Mouse (Mus musculus): Measurements from ENCODE around the gene Casp9. TPM values are rescaled to one million over a fixed set of nuclear protein-coding genes. Genes with fewer than 3 reads are reported as not detected.

Gene Casp9
- total RNA-seq, 2 experiments from 2014 or later, result 2.4 TPM

DNA sequence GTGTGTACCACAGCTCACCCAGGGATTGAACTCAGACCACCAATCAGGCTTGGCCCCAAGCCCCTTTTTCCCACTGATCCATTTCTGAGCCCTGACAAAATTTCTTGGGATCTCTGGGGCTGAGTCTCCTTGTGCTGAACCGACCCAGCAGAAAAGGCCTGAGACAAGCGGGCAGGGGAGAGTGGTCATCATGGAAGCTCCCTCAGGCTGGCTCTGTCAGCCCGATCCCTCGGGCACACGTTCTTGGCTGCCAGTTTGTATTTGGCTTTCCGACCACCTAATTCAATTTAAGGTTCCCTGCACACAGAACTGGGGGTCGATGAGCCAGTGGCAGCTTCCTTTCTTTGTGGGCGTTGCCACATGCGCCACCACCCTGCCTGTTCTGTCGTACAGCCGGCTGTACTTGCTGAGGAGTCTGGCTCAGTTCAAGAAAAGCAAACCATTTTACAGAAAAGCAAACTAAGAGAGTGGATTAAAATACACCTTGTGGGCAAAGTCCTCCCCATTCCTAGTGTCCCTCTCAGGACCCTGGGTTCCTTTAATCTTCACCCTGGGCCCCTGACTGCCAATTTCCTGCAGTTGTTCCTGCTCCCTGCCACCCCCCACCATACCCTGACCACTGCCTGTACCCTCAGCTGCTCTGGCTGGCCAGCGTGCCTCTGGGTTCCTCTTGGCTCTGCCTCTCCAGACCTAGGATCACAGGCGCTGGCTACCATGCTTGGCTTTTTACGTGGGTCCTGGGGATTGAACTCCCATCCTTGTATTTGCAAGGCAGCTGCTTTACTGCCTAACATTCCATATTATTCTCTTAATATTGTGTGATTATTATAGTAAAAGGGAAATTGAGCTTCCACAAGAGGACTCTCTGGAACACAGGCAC, 23.6 kb downstream of the Casp9 start:
- DNase-seq (ENCODE audit: low spot score), result no peak

DNA sequence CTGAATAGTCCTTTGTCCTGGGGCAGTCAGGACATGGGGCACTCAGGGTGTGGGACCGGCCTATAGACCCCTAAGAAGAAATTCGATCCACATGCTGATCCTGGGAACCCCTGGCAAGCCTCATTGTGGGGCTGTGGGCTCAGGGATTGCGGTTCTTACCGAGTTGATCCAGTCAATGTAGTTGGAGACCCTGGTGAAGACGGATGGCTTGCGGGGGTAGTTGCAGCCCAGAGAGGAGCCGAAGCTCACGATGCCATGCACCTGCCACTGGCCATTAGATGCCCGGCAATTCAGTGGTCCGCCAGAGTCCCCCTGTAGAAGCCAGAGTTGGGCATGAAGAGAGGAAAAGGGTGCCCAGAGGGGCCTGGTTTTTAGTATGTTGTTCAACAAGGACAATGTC, 24.3 kb downstream of the Casp9 start:
- no peak for DNase-seq (ENCODE audit: low spot score)

DNA sequence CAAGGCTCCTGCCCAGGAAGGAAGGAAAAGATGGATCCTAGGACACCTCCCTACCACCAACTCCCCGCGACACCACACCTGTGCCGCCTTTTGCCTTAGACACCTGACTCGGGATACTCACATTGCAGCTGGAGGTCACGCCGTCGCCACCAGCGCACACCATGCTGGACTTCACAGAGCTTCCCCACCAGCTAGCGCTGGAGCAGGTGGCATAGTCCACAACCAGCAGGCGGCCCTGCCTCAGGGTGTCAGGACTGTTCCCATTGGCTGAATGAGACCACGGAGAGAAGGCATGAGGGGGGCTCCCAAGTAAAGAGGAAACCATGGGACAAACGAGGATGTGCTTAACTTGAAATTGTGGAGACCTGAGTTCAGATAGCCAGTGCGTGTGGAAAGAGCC, 25.4 kb downstream of the Casp9 start:
- no peak for DNase-seq (ENCODE audit: low spot score)

DNA sequence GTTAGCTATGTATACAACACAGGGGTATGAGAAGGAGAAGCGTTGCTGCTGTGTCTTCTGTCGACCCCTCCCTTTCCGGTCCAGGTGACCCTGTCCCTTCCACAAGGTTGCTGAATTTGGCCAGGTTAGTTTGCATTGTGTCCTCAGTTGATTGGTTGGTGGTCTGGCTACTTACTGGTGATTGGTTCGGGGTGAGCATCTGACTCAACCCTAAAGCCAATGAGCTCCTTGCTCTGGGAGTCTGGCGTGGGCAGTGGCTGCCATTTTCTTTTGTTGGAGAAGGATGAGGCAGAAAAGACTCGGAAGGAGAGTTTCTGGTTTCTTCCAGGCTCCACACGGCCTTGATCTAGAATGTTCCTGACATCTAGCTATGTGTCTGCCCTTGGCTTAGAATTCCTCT, 25.9 kb downstream of the Casp9 start:
- no peak for DNase-seq (ENCODE audit: low spot score)

DNA sequence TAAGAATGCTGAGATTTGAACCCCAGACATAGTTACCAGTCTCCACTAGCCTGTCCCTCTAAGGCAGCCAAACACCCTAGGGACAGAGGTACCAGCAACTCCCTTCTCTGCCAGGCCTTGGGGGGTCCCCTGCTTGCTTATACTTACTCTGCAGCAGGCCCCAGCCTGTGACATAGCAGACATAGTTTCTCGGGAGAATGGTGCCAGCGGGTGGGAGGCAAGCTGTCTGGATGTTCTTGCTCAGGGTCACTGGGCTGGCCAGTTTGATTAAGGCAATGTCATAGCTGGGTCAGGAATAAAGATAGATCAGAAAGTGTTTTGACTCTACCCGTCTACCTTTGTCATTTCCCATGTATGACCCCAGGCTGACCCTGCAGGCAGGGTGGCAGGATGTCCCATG, 27.8 kb downstream of the Casp9 start:
- DNase-seq (ENCODE audit: low spot score), result no peak

DNA sequence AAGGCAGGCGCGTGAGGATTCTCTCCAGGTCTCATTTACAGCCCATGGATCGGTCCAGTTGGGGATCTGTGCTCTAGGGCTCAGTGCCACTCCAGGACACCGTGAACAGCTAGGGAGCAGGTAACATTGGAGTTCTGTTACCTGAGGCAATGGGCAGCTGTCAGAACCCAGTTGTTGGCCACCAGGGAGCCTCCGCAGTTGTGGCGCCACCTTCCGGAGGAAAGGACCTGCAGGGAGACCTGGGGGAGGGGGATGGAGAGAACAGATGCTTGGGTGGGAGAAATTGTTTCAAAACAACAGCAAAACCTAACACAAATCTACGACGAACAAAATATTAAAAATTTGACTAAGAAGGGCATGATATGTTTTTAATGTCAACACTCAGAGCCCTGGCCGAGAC, 28.7 kb downstream of the Casp9 start:
- DNase-seq (ENCODE audit: low spot score), result peak; percentile 15

DNA sequence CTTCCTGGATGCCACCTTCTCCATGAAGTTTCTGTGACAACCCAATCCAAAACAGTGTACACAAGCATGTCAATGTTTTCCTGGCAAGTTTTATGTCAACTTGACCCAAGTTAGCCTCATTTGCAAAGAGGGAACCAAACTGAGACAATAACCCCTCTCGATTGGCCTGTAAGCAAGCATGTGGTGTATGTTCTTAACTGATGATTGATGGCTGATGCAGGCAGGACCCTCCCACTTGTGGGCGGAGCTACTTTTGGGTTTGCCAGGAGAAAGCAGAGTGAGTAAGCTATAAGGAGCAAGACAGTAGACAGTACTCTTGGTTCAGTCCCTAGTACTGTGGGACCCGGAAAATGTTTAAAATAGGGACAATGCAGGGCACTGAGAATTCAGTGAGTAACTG, 29.6 kb downstream of the Casp9 start:
- no peak for DNase-seq (ENCODE audit: low spot score)

DNA sequence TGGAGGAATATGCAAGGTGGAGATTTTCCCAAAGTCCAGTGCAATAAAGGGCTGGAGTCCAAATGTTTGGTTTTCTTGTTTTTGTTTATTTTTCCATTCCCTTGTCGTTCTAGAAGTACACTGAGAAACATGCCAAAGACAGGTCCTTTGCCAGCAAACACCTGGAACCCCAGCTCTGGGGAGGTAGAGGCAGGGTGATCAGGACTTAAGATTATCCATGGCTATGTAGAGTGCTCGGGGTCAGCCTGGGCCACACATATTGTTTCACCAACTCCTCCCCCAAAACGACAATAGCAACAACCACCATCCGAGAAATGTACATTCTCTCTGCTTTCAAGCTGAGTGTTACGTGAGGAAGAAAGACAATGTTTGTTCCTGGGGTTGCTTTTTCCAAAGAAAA, 32.6 kb downstream of the Casp9 start, which contains the start of gene Cela2a:
Cela2a (minus strand) TSS at position 101 of the 400 bp plus-strand sequence.
- DNase-seq (ENCODE audit: low spot score), result no peak

DNA sequence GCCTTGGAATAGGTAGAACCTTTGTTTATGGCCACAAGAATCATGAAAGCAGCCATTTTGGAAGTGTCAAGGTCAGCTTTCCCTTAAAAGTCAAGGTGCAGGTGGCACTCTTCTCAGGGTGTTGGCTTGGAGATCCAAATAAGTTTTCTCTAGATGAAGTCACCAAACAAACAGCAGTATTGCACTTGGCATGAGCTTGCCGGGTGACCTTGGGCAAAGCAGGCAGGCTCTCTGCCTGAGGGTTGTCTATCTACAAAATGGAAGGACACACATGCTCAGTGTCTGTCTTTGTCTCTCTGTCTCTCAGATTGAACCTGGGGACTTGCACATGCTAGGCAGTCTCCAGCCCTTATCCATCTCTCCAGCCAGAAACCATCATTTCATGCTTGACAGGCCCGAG, 34.0 kb downstream of the Casp9 start:
- DNase-seq (ENCODE audit: low spot score), result no peak

DNA sequence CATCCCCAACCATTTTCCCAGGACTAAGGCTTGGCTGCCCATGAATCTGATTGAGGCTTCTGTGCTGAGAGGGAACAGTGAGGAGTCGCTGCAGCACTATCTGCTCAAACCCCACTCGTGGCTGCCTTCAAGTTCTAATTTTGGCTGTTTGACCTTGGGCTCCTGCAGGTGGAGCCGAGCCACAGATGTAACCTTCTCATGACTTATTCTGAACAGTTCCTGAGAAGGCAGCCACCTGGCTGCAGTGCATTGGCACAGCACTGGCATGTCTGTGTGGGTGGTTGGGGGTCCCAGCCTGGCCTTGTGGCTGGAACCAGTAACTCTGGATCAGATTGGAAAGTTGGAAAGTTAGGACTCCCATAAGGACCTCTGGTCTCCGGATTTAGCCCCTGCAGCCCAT, 34.8 kb downstream of the Casp9 start:
- no peak for DNase-seq (ENCODE audit: low spot score)

DNA sequence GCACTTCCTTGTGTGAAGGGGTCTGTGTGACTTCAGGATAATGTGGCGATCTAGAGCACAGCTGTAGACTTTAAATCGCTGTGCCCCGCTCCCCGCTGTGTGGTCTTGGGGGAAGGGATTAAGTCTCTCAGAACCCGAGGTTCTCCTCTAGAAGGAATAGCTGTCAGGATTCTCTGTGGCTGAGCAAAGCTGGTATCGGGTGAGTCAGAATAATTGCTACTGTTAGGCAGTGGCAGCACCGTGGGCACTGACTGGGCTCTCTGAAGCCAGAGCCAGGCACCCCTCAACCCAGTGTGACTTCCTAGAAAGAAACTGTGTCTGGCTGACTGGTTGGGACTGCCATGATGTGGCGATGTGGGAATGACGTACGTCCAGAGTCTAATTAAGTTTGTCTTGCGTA, 37.0 kb downstream of the Casp9 start:
- no peak for DNase-seq (ENCODE audit: low spot score)

DNA sequence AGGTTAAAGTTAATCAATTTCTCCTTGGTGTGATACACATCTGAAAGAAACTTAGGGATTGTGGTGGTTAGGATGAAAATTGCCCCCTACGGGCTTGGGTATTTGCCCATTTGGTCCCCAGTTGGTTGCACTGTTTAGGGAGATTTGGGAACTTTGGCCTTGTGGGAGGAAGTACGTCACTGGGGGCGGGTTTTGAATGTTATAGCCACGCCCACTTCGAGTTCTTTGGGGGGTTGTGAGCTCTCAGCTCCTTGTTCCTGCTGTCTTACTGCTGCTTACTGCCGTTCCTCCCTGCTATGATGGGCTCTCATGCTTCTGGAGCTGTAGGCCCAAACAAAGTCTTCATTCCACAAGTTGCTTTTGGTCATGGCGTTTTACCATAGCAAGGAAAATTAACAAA, 37.9 kb downstream of the Casp9 start:
- DNase-seq (ENCODE audit: low spot score), result no peak

DNA sequence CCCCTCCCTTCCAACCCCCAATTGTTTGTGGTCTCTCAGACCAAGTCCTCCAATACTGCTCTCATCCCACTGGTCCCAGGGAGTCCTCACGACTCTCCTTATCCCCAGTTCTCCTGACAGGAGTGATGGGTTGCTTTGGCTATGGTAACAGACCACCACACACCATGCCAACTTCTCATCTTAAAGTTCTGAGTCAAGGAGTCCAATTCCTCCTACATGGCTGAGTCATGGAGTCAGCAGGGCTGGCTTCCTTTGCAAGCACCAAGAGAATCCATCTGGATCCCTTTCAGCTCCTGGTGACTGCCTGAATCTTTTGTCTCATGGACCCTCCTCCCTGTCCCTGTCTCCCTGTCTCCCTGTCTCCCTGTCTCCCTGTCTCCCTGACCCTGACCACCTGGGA, 40.5 kb downstream of the Casp9 start:
- no peak for DNase-seq (ENCODE audit: low spot score)

DNA sequence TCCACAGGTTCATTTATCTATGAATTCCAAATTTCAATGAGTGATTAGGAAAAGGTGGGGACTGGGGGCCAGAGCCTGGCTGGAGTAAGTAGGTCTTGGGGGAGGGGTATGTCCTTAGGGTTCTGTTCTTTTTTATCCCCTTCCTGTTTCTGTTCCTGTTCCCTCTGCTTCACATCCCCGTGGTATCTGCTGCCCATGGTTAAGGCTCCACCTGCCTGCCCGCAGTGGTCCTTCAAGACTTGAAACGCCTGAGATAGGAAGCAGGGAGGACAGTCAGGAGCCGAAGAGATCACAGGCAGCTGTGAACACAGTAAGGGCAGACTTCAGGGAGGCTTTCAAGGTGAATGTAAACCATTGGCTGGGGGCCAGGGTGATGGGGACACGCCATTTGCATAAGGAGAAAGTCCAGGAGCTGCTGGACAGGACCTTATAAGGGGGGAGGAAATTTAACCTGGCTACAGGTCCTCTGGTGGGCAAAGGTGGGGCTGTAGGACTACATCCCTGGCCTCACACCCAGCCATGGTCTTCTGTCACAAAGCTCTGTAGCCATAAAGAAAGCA, 41.2 kb downstream of the Casp9 start:
- no peak for DNase-seq (ENCODE audit: low spot score)

DNA sequence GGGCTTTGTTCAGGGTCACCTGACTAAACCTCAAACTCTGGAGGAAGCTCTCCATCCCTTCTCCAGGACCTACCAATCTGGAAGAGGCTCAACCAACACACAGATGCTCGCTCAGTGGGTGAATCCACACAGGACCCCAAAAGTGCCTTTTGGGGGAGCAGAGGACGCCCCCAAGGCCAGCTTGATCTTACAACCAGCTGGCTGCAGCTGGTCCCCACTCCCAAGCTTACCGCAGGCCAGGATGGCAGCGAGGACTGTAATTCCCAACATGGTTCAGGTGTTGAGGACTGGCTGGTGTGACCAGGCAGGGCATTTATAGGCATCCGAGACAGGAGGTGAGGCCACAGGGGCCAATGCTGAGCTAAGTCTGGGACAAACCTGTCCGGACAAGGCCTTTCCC, 52.6 kb downstream of the Casp9 start, which contains the start of gene Ctrc:
Ctrc (minus strand) TSS at position 361 of the 400 bp plus-strand sequence.
- no peak for DNase-seq (ENCODE audit: low spot score)

DNA sequence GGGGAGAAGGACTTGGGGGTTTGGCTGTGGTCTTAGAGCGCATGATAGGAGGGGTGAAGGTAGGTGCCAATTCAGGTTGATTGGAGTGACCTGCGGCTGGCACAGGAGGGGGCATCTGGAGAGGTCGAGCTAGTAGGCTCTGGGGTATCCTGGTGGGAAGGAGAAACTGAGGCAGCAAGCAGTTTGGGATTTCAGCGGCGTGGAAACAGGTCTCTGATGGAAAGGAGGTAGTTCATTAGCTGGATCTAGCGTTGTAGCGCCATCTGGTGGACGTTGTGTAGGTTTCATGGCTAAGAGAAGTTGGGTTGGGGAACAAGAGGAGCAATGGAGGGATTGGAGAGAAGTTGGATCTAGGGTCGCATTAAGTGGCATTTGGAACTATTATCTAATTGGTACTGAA, 60.0 kb downstream of the Casp9 start:
- peak; percentile 59 for DNase-seq (ENCODE audit: low spot score)

DNA sequence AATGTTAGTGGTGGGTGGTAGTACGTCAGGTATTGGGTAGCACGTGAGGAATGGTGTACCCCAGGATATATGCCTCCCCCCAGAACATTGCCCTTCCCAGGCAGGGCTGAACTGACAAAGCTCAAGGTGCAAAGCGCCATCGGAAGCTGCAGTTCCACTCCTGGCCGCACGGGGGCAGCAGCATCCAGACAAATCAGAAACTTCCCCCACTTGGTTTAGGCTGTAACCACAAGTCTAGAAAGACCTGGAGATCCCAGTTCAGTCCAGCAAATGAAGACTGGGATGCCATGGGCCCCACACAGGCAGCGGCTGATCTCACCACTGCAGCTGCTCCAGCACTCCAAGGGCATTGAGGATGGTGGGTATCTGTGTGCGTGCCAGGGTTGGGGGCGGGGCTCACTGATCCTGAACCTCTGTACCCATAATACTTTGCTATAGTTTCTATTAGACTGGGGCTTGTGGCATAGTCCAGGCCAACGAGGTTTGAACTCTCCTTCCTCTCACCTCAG, 64.1 kb downstream of the Casp9 start:
- DNase-seq (ENCODE audit: low spot score), result peak; percentile 77

DNA sequence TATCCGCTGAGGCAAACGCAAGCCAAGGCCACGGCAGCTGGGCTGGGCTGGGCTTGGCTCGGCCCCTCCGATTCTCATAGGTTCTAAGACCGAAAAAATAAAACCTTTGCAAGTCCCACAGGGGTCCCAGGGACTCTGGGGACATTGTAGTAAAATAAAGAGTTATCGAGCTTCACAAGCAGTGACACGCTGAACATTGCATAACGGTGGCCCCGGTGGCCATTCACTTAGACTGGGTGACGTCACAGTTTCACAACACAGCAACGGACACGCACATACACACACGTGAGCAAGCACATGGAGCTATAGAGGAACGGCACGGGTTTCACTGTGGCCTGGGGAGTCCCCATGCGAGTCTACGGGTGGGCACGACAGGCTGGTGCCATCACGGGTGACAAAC, 65.1 kb downstream of the Casp9 start:
- peak; percentile 36 for DNase-seq (ENCODE audit: low spot score)

DNA sequence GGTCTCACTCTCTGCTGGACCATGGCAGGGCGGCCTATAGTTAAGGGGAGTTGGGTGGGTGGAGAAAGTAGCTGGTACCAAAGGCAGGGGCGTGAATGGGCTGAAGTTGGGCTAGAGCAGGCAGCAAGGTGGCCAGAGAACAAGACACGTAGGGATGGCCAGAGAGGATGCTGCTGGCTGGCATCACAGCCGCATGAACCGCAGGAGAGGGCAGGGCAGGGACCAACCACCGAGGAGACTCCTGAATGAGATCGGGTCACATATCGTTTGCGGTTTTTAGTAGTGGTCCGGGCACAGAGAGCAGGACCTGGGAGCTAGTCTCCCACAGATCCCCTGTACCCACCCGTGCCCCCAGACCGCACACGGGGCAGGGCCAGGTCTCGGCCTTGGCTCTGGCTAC, 65.9 kb downstream of the Casp9 start:
- no peak for DNase-seq (ENCODE audit: low spot score)

DNA sequence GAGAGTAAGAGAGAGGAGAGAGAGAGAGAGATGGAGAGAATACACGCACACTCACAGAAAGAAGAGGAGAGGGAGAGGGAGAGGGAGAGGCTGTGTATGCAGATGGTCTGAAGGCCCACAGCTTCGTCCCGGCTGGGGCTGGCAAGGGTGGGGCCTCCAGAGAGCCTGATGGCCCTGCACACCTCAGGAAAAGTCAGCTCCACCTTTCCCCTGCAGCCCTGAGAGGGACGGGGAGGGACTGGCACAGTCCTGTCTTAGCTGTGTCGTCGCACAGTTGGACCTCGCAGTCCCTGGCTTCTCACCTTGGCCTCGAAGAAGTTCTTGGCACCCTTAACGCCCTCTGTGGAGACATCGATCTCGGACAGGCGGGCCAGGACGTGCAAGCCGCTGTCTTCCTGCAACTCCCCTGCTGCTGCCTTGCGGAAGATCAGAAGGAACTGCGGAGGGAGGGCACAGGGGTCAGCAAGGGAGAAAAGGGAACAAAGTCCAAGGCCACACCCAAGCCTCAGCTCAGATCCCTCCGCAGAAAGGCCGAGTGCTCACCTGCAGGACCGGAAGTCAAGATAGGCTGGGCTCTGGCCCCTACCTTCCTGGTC, 66.9 kb downstream of the Casp9 start:
- no peak for DNase-seq (ENCODE audit: low spot score)

DNA sequence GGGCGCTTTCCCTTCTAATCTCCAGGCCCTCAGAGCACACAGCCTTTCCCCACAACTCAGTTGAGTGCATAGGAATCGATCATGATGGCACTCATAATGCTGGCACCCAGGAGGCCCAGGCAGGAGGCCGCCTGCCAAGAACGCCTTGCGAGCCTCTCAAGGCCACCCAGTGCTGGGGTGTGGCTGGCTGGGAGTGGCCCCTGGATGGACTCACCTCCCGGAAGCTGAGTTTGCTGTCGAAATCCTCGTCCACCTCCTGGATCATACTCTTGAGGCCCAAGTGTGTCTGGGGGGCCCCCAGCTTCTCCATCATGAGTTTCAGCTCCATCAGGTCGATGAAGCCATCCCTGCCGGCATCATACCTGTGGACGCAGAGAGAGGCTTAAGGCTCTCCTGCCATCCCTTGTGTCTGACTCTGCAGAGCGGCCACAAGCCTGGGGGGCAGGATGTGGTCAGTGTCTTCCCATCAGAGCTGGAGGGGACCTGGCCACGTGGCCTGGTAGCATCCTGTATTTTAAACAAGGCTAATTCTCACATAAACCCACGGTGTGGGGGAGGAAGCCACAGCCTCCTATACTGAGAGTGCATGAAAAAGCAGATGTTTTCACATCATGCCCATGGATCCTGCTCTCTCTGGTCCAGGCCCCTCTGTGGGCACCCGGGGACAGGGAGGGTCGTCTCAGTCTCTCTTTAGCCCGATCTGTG, 68.3 kb downstream of the Casp9 start:
- no peak for DNase-seq (ENCODE audit: low spot score)

DNA sequence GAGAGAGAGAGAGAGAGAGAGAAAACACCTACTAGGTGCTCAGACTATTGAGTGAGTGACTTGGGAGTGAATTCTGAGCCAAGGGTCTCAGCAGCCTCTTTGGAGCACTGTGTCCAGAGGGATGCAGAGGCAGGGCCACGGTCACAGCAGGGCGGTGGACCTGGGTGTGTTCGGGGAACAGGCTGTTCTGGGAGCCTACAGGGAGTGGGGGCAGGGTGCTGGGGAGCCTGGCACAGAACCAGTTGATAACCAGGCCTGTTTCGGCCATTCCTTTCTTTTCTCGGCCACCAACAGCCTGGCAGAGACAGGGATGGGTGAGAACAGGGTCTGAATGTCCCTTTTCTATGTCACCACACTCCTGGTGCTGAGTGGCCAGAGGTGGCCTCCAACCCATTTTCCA, 69.5 kb downstream of the Casp9 start:
- DNase-seq (ENCODE audit: low spot score), result no peak

All from gastrocnemius, adult 18-20 months (tissue).